Mouse (Mus musculus) small intestine, adult 2 months (tissue): ENCODE data around the gene 1700029H14Rik. TPM values are rescaled to one million over a fixed set of nuclear protein-coding genes. Genes with fewer than 3 reads are reported as not detected.
A peak's percentile ranks its signal among the peaks of the same experiment; 100 is the strongest.

Experiments used
- H3K27ac ChIP-seq: fragments of 200-500 bp; 2 replicates; pipeline ENCODE4 v1.5.1; 2012; ENCODE audit warnings: low read depth, low read length, control low read depth, inconsistent platforms; ENCODE audit not compliant: insufficient read depth
- H3K27me3 ChIP-seq: fragments of 200-500 bp; 2 replicates; pipeline ENCODE4 v1.6.1; 2012; ENCODE audit warnings: mild to moderate bottlenecking, moderate library complexity, low read length, inconsistent platforms; ENCODE audit not compliant: control insufficient read depth, insufficient read depth
- H3K36me3 ChIP-seq: fragments of 200-500 bp; 2 replicates; pipeline ENCODE4 v1.6.1; 2012; ENCODE audit warnings: mild to moderate bottlenecking, low read length, control low read depth, inconsistent platforms; ENCODE audit not compliant: control insufficient read depth, insufficient read depth
- H3K4me1 ChIP-seq: fragments of 200-500 bp; 2 replicates; pipeline ENCODE4 v1.6.1; 2012; ENCODE audit warnings: low read length, inconsistent platforms, mixed read lengths; ENCODE audit not compliant: control insufficient read depth, insufficient read depth, insufficient read length
- H3K4me3 ChIP-seq: fragments of 200-500 bp; 2 replicates; pipeline ENCODE4 v1.5.1; 2012; ENCODE audit warnings: low read depth, mild to moderate bottlenecking, control low read depth, inconsistent platforms, low read length, moderate library complexity
- CTCF ChIP-seq: fragments of 200-500 bp; IDR thresholded peaks from 2 replicates; pipeline ENCODE4 v1.5.1; 2012; ENCODE audit warnings: low read depth, mild to moderate bottlenecking, control low read depth, inconsistent platforms, low read length, moderate library complexity, mixed read lengths; ENCODE audit not compliant: insufficient replicate concordance, insufficient read length; ENCODE audit errors: extremely low read depth
- POLR2A ChIP-seq: fragments of 200-500 bp; IDR thresholded peaks from 2 replicates; pipeline ENCODE4 v1.6.1; 2012; ENCODE audit warnings: low read depth, mild to moderate bottlenecking, control low read depth, inconsistent platforms, low read length, moderate library complexity
- WGBS: fragments of 180-500 bp; shearing (Covaris S2); methylation state at CpG from one replicate; pipeline ENCODE4 v1.1.7; 2018; 5-methylcytosine and 5-hydroxymethylcytosine counted together
- polyA plus RNA-seq: library from polyadenylated mRNA; depleted of rRNA; stranded (reverse); fragments of >200 nt; gene quantifications from 2 replicates; pipeline ENCODE4 v1.2.3, GENCODE M21; 2012; rRNA removed

1700029H14Rik gene
- polyA plus RNA-seq = not detected in 2 replicates

DNA sequence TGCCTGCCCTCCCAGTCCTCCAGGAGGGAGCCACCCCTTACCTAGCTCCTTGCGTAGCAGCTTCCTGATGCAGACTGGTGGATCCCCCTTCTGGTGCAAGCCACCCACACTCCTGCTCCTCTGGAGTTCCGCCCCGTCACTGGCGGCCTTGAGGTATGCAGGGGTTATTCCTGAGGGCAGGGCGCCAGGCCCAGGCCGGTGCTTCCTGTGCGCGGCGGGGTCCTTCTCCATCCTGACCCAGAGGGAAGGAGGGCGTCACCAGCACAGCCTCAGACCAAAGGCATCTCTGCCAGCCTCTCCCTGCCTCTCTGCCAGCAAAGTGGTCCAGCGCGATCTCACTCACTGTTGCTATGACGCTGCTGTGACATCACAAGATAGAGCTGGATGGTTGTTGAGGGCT lies at the start of gene 1700029H14Rik:
1700029H14Rik (minus strand) TSS at position 344 of the 400 bp plus-strand sequence.
- Histone ChIP-seq H3K27ac (no peak within 1 kb of the TSS), H3K4me1 (no peaks in the 10 kb centered on the region), H3K36me3 (no peaks in the 10 kb centered on the region), H3K4me3 (no peak within 1 kb of the TSS), H3K27me3 (no peaks in the 10 kb centered on the region)
- TF ChIP-seq POLR2A (no peak), CTCF (no peak)
- WGBS = 41% methylated on average over 13 of the region's 13 CpGs

- H3K36me3 ChIP-seq = peaks cover 13% of the 10 kb centered on the region
- H3K4me3 ChIP-seq = no peak overlapping the region
- 95% methylated on average over 12 of the region's 12 CpGs for WGBS
- peaks cover 7% of the 10 kb centered on the region; the same call in 1 of the 2 replicates for H3K4me1 ChIP-seq
- no peak overlapping the region for H3K27ac ChIP-seq
- H3K27me3 ChIP-seq = no peaks in the 10 kb centered on the region
- TF ChIP-seq POLR2A (no peak), CTCF (no peak)
Measured at GRCm38 (mm10) chr8:13611702-13612101, 49.4 kb upstream of the 1700029H14Rik start.

- Histone ChIP-seq H3K27ac (no peak overlapping the region), H3K36me3 (peaks cover 17% of the 10 kb centered on the region), H3K4me3 (no peak overlapping the region), H3K27me3 (no peaks in the 10 kb centered on the region), H3K4me1 (peaks cover 9% of the 10 kb centered on the region; the same call in 1 of the 2 replicates)
- TF ChIP-seq POLR2A = no peak
- no peak for TF ChIP-seq CTCF
- 42% methylated on average over 5 of the region's 5 CpGs for WGBS
Measured at GRCm38 (mm10) chr8:13609971-13610370, 47.7 kb upstream of the 1700029H14Rik start.

DNA sequence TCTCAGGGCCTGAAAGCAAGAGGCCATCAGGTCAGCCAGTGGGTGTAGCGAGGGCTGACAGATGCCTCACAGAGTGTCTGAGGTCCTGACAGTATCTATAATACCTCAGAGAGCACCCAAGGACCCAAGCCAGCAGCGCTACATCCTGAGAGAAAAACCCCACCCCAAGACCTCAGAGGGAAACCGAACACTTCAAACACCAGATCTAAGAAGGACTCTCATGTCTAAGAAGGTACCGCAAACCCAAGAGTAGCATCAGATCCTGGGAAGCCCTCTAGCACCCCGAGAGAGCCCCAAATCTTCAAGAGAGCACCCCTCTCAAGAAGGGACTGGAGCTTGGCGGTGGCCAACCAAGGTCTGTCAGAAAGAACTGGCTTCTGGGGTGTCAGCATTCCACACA lies 46.7 kb upstream of the 1700029H14Rik start:
- Histone ChIP-seq H3K27ac (no peak overlapping the region), H3K36me3 (peaks cover 14% of the 10 kb centered on the region), H3K27me3 (no peaks in the 10 kb centered on the region), H3K4me1 (peaks cover 16% of the 10 kb centered on the region; the same call in 1 of the 2 replicates), H3K4me3 (no peak overlapping the region)
- WGBS = 89% methylated on average over 6 of the region's 6 CpGs
- no peak for TF ChIP-seq CTCF
- TF ChIP-seq POLR2A = no peak

- no peaks in the 10 kb centered on the region for H3K27me3 ChIP-seq
- H3K27ac ChIP-seq = no peak overlapping the region
- TF ChIP-seq POLR2A = no peak
- no peak for TF ChIP-seq CTCF
- no peak overlapping the region for H3K4me3 ChIP-seq
- 73% methylated on average over 7 of the region's 7 CpGs for WGBS
- peaks cover 20% of the 10 kb centered on the region; the same call in 1 of the 2 replicates for H3K4me1 ChIP-seq
- H3K36me3 ChIP-seq = peaks cover 10% of the 10 kb centered on the region; the same call in 1 of the 2 replicates
Measured at GRCm38 (mm10) chr8:13605920-13606480, 43.7 kb upstream of the 1700029H14Rik start.

- peaks cover 8% of the 10 kb centered on the region; the same call in 1 of the 2 replicates for H3K36me3 ChIP-seq
- no peak for TF ChIP-seq POLR2A
- TF ChIP-seq CTCF = peak; percentile 57; the same call in 1 of the 2 replicates
- H3K4me1 ChIP-seq = peaks cover 17% of the 10 kb centered on the region
- 80% methylated on average over 8 of the region's 8 CpGs for WGBS
- no peak overlapping the region for H3K4me3 ChIP-seq
- no peak overlapping the region for H3K27ac ChIP-seq
- H3K27me3 ChIP-seq = no peaks in the 10 kb centered on the region
Measured at GRCm38 (mm10) chr8:13602621-13603020, 40.4 kb upstream of the 1700029H14Rik start.

GRCm38 (mm10) chr8:13601166-13601565 lies 38.9 kb upstream of the 1700029H14Rik start:
- H3K4me3 ChIP-seq = no peak overlapping the region
- H3K27ac ChIP-seq = peak overlapping the region; percentile 20
- peaks cover 17% of the 10 kb centered on the region for H3K4me1 ChIP-seq
- H3K27me3 ChIP-seq = no peaks in the 10 kb centered on the region
- 79% methylated on average over 11 of the region's 11 CpGs for WGBS
- peaks cover 10% of the 10 kb centered on the region for H3K36me3 ChIP-seq
- no peak for TF ChIP-seq CTCF
- TF ChIP-seq POLR2A = no peak
